Mouse (Mus musculus) adrenal gland, postnatal 25 days (tissue): Measurements from ENCODE around the gene Olfr574. TPM values are rescaled to one million over a fixed set of nuclear protein-coding genes. Genes with fewer than 3 reads are reported as not detected.

Source experiments
- DNase-seq: peaks from one replicate; pipeline ENCODE4 v3.0.0; 2021; ENCODE audit warnings: mixed read lengths
- long read RNA-seq: library from polyadenylated mRNA; stranded (forward); transcript quantifications from one replicate; pipeline ENCODE4 v2.0.0, GENCODE M21; 2021
- total RNA-seq: library from RNA; stranded (reverse); gene quantifications from 2 replicates; pipeline ENCODE4 v1.2.3, GENCODE M21; 2021

The Olfr574 gene
- not detected in 2 replicates for total RNA-seq
- long read RNA-seq, result 0 reads

DNA sequence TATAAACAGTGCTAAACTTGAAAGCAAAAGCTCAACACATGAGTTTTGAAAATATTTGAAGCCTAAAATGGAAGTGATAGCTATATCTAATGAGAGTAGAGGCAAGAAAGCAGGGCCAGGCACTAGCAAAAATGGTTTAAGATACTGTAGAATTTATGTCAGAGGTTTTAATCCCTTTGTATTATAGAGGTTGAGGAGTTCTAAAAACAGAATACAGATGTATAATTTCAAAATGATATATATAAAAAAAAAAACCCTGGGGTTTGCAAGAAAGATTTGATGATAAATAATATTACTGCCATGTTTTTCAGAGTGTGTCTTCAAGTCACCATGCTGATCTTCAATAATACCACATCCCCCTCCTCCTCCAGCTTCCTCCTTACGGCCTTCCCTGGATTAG, at the start of gene Olfr574:
TSS of gene Olfr574 (plus strand) at position 301 of the 400 bp plus-strand sequence.
- no peak for DNase-seq

- DNase-seq, result no peak
These were observed 33.0 kb upstream of the Olfr574 start for GRCm38 (mm10) chr7:102915261-102915660.

DNA sequence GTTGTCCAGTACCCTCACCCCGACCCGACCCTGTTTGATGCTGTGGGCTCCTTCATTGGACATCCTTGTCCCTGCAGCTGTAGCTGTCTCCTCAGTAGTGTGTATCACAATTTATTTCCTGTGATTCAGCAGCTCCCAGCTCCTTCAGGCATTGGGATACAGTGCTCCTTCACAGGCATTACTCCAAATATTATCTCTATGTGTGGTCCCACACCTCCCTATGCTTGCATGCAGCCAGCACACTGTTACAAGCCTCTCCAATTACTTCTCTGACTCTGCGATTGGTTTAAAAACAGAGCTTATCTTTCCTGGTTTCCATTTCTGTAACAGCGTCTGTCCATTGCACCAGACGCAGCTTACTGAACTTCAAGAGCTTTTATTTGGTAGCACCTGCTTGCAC, 31.9 kb upstream of the Olfr574 start:
- DNase-seq, result no peak

GRCm38 (mm10) chr7:102917032-102917875, 31.0 kb upstream of the Olfr574 start, which contains the start of gene Olfr571:
Gene Olfr571 (minus strand): TSS chr7:102917536.
- DNase-seq, result no peak

GRCm38 (mm10) chr7:102919632-102920031, 28.6 kb upstream of the Olfr574 start:
- DNase-seq, result no peak

GRCm38 (mm10) chr7:102924109-102924508, 24.2 kb upstream of the Olfr574 start, which contains the start of gene Olfr572:
Gene Olfr572 (plus strand): TSS chr7:102924409.
- no peak for DNase-seq

DNA sequence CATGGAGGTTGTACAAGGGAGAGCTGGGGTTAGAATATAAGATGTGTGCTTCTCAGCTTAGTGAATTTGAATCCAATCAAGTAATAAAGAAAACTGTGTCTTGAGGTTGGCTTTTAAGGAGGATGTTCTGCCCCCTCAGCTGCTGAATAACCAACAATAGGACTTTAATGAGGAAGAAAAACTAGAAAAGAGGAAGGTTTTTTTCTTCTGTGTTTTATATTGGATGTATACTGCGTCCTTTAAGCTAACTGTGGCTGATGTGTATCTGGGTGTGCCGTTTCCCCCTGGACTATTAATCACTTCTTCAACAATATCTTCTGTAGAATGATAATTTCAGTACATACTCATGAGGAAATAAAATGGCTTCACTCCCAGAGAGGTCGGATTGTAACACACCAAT, 21.2 kb upstream of the Olfr574 start:
- no peak for DNase-seq

DNA sequence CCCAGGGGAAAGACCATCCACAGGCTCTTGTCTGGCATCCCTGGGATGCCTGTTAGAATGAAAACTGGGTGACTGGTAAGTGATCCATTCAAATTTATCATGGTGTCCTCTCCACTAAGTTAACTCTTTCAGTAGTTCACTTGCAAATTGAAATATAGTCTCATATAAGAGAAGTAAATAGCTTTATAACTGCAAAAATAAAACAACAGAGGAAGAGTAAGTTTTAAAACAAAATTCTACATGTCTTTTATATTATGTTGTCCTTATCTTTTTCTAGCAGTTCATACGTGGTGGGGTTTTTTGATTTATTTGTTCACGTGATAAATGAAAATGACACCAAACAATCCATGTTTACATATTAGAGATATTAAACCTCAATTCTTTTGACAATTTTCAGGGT, 5.8 kb upstream of the Olfr574 start, which contains the start of gene Olfr573-ps1:
TSS of gene Olfr573-ps1 (minus strand) at position 101 of the 400 bp plus-strand sequence.
- no peak for DNase-seq

- no peak for DNase-seq
These were observed 4.8 kb upstream of the Olfr574 start for GRCm38 (mm10) chr7:102943417-102943816.

GRCm38 (mm10) chr7:102950732-102951131, 2.5 kb downstream of the Olfr574 start:
- no peak for DNase-seq

GRCm38 (mm10) chr7:102958137-102958536, 9.9 kb downstream of the Olfr574 start:
- no peak for DNase-seq

GRCm38 (mm10) chr7:102958593-102958992, 10.3 kb downstream of the Olfr574 start, which contains the start of gene Olfr575:
Gene Olfr575 (minus strand): TSS chr7:102958775.
- no peak for DNase-seq

- DNase-seq, result no peak
These were observed 14.1 kb downstream of the Olfr574 start, which contains the start of gene Olfr576 for GRCm38 (mm10) chr7:102962360-102962759. Gene Olfr576 (plus strand): TSS chr7:102962660.

GRCm38 (mm10) chr7:102974399-102974798, 26.1 kb downstream of the Olfr574 start:
- no peak for DNase-seq

GRCm38 (mm10) chr7:102975843-102976242, 27.6 kb downstream of the Olfr574 start, which contains the start of gene Olfr577:
Gene Olfr577 (minus strand): TSS chr7:102975943.
- DNase-seq, result no peak

GRCm38 (mm10) chr7:102989224-102989623, 41.0 kb downstream of the Olfr574 start, which contains the start of gene Olfr578:
Gene Olfr578 (minus strand): TSS chr7:102989324.
- DNase-seq, result no peak

Other genes with a start within 250 kb of the Olfr574 start
- 0.36 and 0.38 TPM in 2 replicates for gene Olfr558, start 246.3 kb upstream of the Olfr574 start, total RNA-seq
- not detected in 2 replicates for gene Olfr33, start 229.4 kb upstream of the Olfr574 start, total RNA-seq
- not detected in 2 replicates for gene Olfr559, start 221.0 kb upstream of the Olfr574 start, total RNA-seq
- not detected in 2 replicates for gene Olfr560, start 189.1 kb upstream of the Olfr574 start, total RNA-seq
- gene Olfr78, start 189.0 kb upstream of the Olfr574 start, total RNA-seq, result 0.24 and 0.43 TPM in 2 replicates
- gene Olfr561, start 177.2 kb upstream of the Olfr574 start, total RNA-seq, result not detected in 2 replicates
- not detected in 2 replicates for gene Olfr564, start 145.0 kb upstream of the Olfr574 start, total RNA-seq
- gene Olfr566, start 89.7 kb upstream of the Olfr574 start, total RNA-seq, result not detected in 2 replicates
- gene Olfr568, start 71.3 kb upstream of the Olfr574 start, total RNA-seq, result not detected in 2 replicates
- gene Olfr569, start 57.6 kb upstream of the Olfr574 start, total RNA-seq, result not detected in 2 replicates
- not detected in 2 replicates for gene Olfr570, start 53.9 kb upstream of the Olfr574 start, total RNA-seq
- gene Olfr571, start 30.9 kb upstream of the Olfr574 start, total RNA-seq, result not detected in 2 replicates
- gene Olfr572, start 24.1 kb upstream of the Olfr574 start, total RNA-seq, result not detected in 2 replicates
- not detected in 2 replicates for gene Olfr573-ps1, start 5.9 kb upstream of the Olfr574 start, total RNA-seq
- not detected in 2 replicates for gene Olfr575, start 10.3 kb downstream of the Olfr574 start, total RNA-seq
- not detected in 2 replicates for gene Olfr576, start 14.2 kb downstream of the Olfr574 start, total RNA-seq
- not detected in 2 replicates for gene Olfr577, start 27.5 kb downstream of the Olfr574 start, total RNA-seq
- not detected in 2 replicates for gene Olfr578, start 40.9 kb downstream of the Olfr574 start, total RNA-seq
- not detected in 2 replicates for gene Olfr582, start 89.6 kb downstream of the Olfr574 start, total RNA-seq
- not detected in 2 replicates for gene Olfr583, start 102.8 kb downstream of the Olfr574 start, total RNA-seq
- gene Olfr584, start 133.4 kb downstream of the Olfr574 start, total RNA-seq, result not detected in 2 replicates
- gene Olfr585, start 149.3 kb downstream of the Olfr574 start, total RNA-seq, result not detected in 2 replicates
- not detected in 2 replicates for gene Olfr586, start 177.2 kb downstream of the Olfr574 start, total RNA-seq
- gene Olfr588-ps1, start 192.4 kb downstream of the Olfr574 start, total RNA-seq, result not detected in 2 replicates
- gene Olfr589, start 207.9 kb downstream of the Olfr574 start, total RNA-seq, result not detected in 2 replicates
- gene Olfr591, start 229.9 kb downstream of the Olfr574 start, total RNA-seq, result not detected in 2 replicates
- not detected in 2 replicates for gene Olfr592, start 236.3 kb downstream of the Olfr574 start, total RNA-seq